Comparison of ENCODE assay signal across 14 mouse cellular contexts in the genomic region with DNA sequence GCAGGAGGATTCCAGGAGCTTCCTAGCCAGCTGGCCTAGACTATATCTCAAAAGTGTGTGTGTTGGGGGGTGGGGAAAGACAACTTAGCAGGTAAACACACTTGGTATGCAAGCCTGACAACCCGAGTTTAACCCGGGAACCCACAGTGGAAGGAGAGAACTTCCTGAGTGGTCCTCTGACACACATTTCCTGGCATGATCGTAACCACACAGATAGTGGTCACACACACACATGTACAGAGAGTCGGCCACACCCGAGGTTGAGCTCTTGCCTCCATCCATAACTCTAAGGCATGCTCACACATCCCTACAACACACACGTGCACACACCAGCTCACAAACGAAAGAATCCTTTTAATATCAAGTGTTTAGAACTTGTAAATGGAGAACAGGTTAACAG.
"Had no signal": no experiment of that assay in that cellular context is flagged by ENCODE, and none has a peak within 500 bp of the region (broad histone marks: within the 10 kb centered on the region; RNA-seq: fewer than 3 reads in every experiment).

No protein-coding gene starts in this region.

- H3K9me3 ChIP-seq: limb, embryonic 12.5 days; midbrain, embryonic 13.5 days; neural tube, embryonic 15.5 days had no signal

- H3K4me3 ChIP-seq: limb, embryonic 12.5 days; midbrain, embryonic 13.5 days; myocyte; neural tube, embryonic 15.5 days had no signal

- H3K9ac ChIP-seq: limb, embryonic 12.5 days; liver, embryonic 14.5 days; midbrain, embryonic 13.5 days; neural tube, embryonic 15.5 days had no signal

- H3K4me1 ChIP-seq: neural tube, embryonic 15.5 days had no signal

- H3K27ac ChIP-seq: kidney, postnatal 0 days; limb, embryonic 12.5 days; liver, embryonic 14.5 days; midbrain, embryonic 13.5 days; neural tube, embryonic 15.5 days had no signal

- DNase-seq: kidney, adult 11 months; kidney, adult 9 months; kidney, postnatal 36 days; layer of hippocampus, adult 9-11 months; layer of hippocampus, postnatal 36 days; liver; lung, adult 18-20 months; right cerebral cortex, adult 18-20 months had no signal

- H3K4me2 ChIP-seq: limb, embryonic 12.5 days; midbrain, embryonic 13.5 days; neural tube, embryonic 15.5 days had no signal

- ATAC-seq: midbrain, embryonic 13.5 days had no signal

- H3K27me3 ChIP-seq: limb, embryonic 12.5 days; midbrain, embryonic 13.5 days; neural tube, embryonic 15.5 days had no signal

- H3K36me3 ChIP-seq: neural tube, embryonic 15.5 days had no signal
